Mouse (Mus musculus): ENCODE measurements around the gene Olfr171. TPM values are rescaled to one million over a fixed set of nuclear protein-coding genes. Genes with fewer than 3 reads are reported as not detected.
"Not testable (repeated sequence)": the region's sequence is repeated elsewhere in the genome, so short reads cannot be mapped to it uniquely, and the experiment has no call there.

Olfr171 gene
- polyA plus RNA-seq (2015; fragmentation: Nextera tagmentation; extraction: Ambion mirVana), result not detected in 2 replicates

DNA sequence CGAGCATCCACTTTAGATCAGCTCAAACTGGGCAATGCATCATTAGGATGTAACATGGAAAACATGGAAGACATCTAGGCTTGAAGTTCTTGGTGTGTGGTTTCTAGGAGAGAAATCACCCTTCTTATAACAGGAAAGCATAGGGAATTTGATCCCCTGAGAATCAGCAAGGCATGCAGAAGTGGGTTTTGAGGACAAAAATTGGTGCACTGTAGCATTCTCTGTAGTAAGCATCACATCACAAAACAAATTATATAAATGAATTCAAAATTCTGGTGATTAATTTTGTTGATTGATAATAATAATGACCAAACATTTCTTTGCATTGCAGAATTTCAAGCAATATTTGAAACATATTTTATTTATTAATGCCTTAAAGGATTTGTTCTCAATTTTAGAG lies at the start of gene Olfr171:
Olfr171 (minus strand) TSS at position 101 of the 400 bp plus-strand sequence.
- H3K9me3 ChIP-seq, result no peaks in the 10 kb centered on the region
- H3K27ac ChIP-seq (replicated peaks), result no peak within 1 kb of the TSS
- no peaks in the 10 kb centered on the region for H3K4me1 ChIP-seq (replicated peaks)
- no peak for ATAC-seq (ENCODE audit: low FRiP score, low read depth)
- no peak within 1 kb of the TSS for H3K9ac ChIP-seq
- WGBS, result 78% methylated on average over 1 of the region's 1 CpGs
- H3K4me3 ChIP-seq, result no peak within 1 kb of the TSS
- no peak within 1 kb of the TSS for H3K4me2 ChIP-seq
- no peaks in the 10 kb centered on the region for H3K36me3 ChIP-seq
- H3K27me3 ChIP-seq, result no peaks in the 10 kb centered on the region

GRCm38 (mm10) chr16:19670768-19671357 lies 41.1 kb upstream of the Olfr171 start:
- Histone ChIP-seq H3K4me1 (replicated peaks) (no peaks in the 10 kb centered on the region), H3K9ac (no peak overlapping the region), H3K9me3 (no peaks in the 10 kb centered on the region), H3K4me3 (no peak overlapping the region), H3K27me3 (no peaks in the 10 kb centered on the region), H3K36me3 (no peaks in the 10 kb centered on the region), H3K4me2 (no peak overlapping the region), H3K27ac (replicated peaks) (no peak overlapping the region)
- 97% methylated on average over 2 of the region's 2 CpGs for WGBS
- no peak for ATAC-seq (ENCODE audit: low FRiP score, low read depth)

- Histone ChIP-seq H3K4me1 (replicated peaks) (no peaks in the 10 kb centered on the region), H3K27me3 (no peaks in the 10 kb centered on the region), H3K4me2 (no peak overlapping the region), H3K9me3 (no peaks in the 10 kb centered on the region), H3K4me3 (no peak overlapping the region), H3K36me3 (no peaks in the 10 kb centered on the region), H3K9ac (no peak overlapping the region), H3K27ac (replicated peaks) (no peak overlapping the region)
- ATAC-seq (ENCODE audit: low FRiP score, low read depth), result no peak
- 64% methylated on average over 1 of the region's 1 CpGs for WGBS
These were observed 36.6 kb upstream of the Olfr171 start for GRCm38 (mm10) chr16:19666312-19666711.

DNA sequence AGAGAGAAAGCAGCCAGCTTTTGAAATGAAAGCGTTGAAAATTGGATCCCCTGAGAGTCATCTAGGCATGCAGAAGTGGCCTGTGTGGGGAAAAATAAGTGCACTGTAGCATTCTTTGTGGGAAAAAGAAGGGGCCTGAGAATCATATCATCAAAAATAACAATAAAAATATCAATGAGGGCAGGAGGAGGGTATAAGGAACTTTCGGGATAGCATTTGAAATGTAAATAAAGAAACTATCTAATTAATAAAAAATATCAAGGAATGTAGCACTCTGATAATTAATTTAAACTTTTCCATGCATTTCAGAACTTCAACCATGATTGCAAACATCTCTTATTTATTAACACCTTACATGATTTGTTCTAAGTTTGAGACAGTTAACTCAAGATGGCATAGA lies 17.9 kb downstream of the Olfr171 start, which contains the start of gene Olfr170:
Olfr170 (minus strand) TSS at position 101 of the 400 bp plus-strand sequence.
- not testable (repeated sequence) for H3K4me2 ChIP-seq; H3K27ac ChIP-seq (replicated peaks); H3K27me3 ChIP-seq; H3K4me1 ChIP-seq (replicated peaks); H3K4me3 ChIP-seq; H3K36me3 ChIP-seq; H3K9me3 ChIP-seq; H3K9ac ChIP-seq; ATAC-seq (ENCODE audit: low FRiP score, low read depth)
- WGBS, result 81% methylated on average over 2 of the region's 2 CpGs

- Histone ChIP-seq H3K27me3 (no peaks in the 10 kb centered on the region), H3K27ac (replicated peaks) (no peak overlapping the region), H3K4me3 (no peak overlapping the region), H3K9ac (no peak overlapping the region), H3K4me1 (replicated peaks) (no peaks in the 10 kb centered on the region), H3K9me3 (0 out of 2 replicates have a peak, but pooled peaks cover 7% of the 10 kb centered on the region), H3K36me3 (no peaks in the 10 kb centered on the region), H3K4me2 (no peak overlapping the region)
- ATAC-seq (ENCODE audit: low FRiP score, low read depth), result no peak
- 67% methylated on average over 2 of the region's 2 CpGs for WGBS
These were observed 26.6 kb downstream of the Olfr171 start for GRCm38 (mm10) chr16:19603166-19603565.

Other genes with a start within 250 kb of the Olfr171 start
- gene Olfr165, start 206.8 kb downstream of the Olfr171 start, polyA plus RNA-seq (2015; fragmentation: Nextera tagmentation; extraction: Ambion mirVana), result not detected in 2 replicates
- gene Olfr166, start 146.2 kb downstream of the Olfr171 start, polyA plus RNA-seq (2015; fragmentation: Nextera tagmentation; extraction: Ambion mirVana), result not detected in 2 replicates
- gene Olfr167, start 107.7 kb downstream of the Olfr171 start, polyA plus RNA-seq (2015; fragmentation: Nextera tagmentation; extraction: Ambion mirVana), result not detected in 2 replicates
- not detected in 2 replicates for gene Olfr168, start 94.4 kb downstream of the Olfr171 start, polyA plus RNA-seq (2015; fragmentation: Nextera tagmentation; extraction: Ambion mirVana)
- gene Olfr169, start 58.1 kb downstream of the Olfr171 start, polyA plus RNA-seq (2015; fragmentation: Nextera tagmentation; extraction: Ambion mirVana), result not detected in 2 replicates
- not detected in 2 replicates for gene Olfr170, start 18.0 kb downstream of the Olfr171 start, polyA plus RNA-seq (2015; fragmentation: Nextera tagmentation; extraction: Ambion mirVana)
- not detected in 2 replicates for gene Lamp3, start 76.5 kb upstream of the Olfr171 start, polyA plus RNA-seq (2015; fragmentation: Nextera tagmentation; extraction: Ambion mirVana)
- gene B3gnt5, start 130.3 kb upstream of the Olfr171 start, polyA plus RNA-seq (2015; fragmentation: Nextera tagmentation; extraction: Ambion mirVana), result 35.8 and 36.5 TPM in 2 replicates